Mouse (Mus musculus): ENCODE measurements around the gene Uchl1.

Uchl1 gene

DNA sequence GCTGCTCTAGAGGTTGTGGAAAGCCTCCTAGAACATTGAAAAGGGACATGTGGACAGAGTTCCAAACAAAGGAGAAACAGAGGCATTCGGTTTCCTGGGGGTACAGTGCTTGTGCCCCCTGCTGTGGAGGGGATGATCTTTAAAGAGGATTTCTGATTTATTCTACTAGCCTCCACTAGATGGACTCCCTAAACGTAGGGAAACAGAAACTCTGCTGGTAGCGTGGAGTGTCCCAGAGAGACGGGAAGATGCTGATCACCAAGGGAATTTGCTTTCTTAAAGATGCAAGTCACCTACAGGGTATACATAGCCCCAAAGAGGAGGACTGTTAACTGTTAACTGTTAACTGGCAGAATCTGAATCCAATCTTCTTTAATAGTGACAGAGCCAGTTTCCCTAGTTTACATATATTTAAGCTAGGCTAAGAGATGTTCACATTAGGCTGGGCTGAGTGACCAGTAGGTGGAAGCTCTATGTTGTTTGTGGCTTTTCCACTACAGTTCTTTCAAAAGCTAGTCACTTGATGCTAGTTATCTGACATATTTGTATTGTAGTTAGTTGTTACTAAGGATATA, 34.6 kb downstream of the Uchl1 start:
- peak; percentile 27 for DNase-seq

DNA sequence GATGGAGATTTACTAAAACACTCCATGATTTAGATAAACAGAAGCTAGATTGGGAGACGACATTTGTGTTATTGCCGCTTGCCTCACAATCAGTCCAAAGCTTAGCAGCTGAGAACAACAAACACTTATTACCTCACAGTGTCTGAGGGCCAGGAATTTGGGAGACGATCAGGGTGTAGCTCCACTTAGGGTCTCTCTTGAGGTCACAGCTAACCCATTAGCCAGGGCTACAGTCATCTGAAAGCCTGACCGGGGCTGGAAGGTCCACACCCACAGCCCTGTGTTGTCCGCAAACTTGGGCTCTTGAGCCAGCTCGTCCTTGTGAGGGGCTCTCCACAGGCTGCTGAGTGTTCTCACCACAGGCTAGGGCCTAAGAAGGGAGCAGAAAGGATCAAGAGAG, 36.9 kb downstream of the Uchl1 start:
- peak; percentile 36 for DNase-seq

DNA sequence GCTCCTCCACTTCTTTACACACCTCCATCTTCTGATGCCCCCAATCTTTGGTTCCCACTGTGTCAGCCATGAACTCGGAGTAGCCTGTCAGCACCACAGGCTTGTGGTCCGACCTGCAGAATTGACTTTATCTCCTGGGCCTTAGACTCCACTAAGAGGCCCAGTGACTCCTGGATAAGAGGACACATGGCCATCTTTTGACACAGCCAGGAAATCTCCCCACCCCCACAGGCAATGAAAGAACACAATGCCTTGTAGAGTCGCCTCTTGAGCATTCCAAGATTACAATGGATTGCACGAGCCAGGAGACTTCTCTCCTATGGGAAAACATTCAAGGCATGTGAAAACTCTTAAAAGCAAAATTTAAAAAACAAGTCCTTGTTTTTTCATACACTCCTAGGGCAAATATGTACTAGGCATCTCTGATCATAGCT, 39.6 kb downstream of the Uchl1 start:
- peak; percentile 32 for DNase-seq

- DNase-seq, result no peak
Observed at GRCm38 (mm10) chr5:66717931-66718330, 42.0 kb downstream of the Uchl1 start.

DNA sequence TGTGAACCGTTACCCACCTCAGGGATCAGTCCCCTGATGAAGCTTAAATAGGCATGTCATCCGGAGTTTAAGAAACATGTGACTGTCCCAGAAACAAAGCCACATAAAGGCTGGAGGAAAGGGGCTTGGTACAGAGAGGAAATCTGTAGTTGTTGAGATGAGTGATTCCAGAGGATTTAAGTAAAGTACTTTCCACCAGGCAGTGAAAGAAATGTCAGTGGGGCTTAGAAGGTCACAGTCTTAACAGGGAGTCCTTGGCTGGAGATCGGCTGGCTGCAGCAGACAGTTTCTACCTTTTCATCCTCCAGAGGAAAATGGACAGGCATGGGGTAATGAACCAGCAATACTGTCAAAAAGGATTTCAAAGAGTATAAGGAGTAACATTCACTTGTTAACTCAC, 42.5 kb downstream of the Uchl1 start:
- DNase-seq, result no peak

GRCm38 (mm10) chr5:66718880-66719279, 43.0 kb downstream of the Uchl1 start:
- no peak for DNase-seq

DNA sequence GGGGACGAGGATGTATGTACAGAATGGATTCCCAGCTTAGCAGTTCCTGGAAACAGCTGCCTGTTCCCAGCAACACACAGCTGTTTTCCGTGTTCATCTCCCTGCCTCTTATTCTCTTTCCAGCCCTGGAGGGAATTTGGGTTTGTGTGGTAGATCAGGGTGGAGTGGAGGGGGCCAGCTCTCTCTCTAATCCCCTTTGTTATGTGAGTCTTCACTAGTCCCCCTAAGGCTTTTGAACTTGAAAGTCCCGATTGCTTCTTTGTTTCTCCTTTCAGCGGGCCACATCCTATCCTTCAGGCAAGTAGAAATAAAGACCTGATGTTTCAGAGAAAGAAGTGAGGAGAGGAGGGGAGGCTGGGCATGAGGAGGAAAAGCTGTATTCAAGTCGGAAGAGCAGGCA, 45.0 kb downstream of the Uchl1 start:
- no peak for DNase-seq

- peak; percentile 57 for DNase-seq
Observed at GRCm38 (mm10) chr5:66722586-66722985, 46.7 kb downstream of the Uchl1 start.

DNA sequence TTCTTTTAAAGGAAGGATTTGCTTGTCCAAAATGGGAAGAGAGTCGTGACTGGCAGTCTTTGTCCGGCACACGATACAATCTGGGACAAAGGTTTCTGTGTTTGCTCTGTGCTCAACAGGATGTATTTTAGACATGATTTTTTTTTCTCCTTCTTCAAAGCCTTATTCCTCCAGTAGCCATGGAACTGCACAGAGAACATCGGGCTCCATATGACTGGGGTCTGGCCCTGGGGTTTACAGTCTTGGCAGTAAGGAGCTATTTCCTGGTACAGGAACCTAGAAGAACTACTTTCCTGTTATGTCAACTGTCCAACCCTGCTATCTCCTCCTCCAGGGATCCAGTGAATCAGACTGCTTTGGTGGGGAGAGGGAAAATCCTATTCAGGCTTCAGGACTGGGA, 47.1 kb downstream of the Uchl1 start:
- DNase-seq, result no peak

DNA sequence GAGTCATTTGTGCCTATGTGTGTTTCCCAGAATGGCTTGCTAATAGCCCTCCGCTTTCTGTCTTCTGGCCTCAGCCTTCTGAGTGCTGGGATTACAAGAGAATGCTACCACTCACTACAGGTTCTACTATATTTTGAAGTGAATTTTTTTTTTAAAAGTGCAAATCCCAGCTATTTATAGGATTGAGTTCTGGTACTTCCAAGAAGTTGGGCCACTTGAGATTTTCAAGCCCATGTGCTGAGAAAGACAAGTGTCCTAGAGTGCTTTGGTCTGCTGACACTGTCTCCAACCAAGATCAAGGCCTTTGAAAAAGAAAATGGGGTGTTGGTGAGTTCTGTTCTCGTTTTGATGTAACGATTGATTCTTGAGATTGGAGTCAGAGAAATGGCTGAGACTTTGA, 47.7 kb downstream of the Uchl1 start:
- no peak for DNase-seq

- DNase-seq, result no peak
Observed at GRCm38 (mm10) chr5:66729306-66729705, 53.4 kb downstream of the Uchl1 start.

DNA sequence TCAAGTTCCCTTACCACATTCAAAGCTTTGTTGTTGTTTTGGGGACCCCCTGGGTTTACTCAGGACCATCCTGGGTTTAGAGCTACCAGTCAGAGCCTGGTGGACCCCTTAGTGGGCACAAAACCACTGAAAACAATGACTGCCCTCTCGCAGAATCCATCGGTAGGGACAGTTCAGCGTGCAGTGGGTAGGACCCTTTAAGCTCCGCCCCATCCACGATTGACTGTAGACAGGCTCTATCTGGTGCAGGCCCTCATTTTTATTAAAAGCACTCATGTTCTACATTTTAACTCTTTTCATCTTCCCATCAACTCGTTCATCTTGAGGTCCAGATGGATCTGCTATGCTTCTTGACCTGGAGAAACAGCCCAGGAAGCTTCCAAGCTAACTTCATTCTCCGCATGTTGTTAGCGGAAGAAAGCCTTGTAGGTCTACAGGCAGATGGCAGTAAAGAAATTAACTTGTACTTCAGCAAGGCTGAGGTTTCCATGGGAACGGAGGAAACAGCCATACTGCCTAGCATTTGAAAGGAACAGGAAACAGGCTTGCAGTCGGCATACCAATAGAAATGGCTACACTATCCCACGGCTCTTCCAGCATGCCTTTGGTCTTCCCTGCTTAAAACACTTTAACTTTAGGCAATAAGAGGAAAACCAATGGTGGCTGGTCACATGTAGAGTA, 54.9 kb downstream of the Uchl1 start:
- no peak for DNase-seq

DNA sequence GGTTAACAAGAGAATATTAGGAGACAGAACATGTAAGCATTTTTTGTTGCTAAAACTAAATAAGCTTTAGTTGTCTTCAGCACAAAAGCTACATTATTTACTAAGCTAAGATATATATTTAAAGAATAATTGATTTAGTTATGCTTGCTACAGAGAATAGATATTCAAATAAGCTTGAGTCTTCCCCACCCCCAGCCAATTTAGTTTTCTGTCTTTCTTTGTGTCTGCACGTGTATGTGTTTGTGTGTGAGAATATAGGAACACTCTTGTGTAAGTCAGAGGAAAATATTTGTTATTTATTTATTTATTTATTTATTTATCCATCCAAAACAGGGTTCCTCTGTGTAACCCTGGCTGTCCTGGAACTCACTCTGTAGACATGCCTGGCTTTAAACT, 55.4 kb downstream of the Uchl1 start:
- no peak for DNase-seq

DNA sequence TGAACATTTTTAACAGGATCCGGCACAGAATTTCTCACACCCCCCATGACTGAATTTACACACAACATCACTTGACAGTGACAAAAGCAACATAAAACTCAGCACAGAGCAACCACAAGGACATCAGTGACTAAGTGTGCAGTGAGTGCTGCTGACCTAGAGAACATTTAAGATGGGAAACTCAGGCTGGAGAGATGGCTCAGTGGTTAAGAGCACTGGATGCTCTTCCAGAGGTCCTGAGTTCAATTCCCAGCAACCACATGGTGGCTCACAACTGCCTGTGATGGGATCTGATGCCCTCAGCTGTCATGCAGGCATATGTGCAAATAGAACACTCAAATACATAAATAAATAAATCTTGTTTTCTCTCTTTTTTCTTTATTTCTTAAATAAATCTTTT, 57.7 kb downstream of the Uchl1 start:
- DNase-seq, result no peak

Data from lung, postnatal 14 days (tissue).